Mouse (Mus musculus): Measurements from ENCODE around the gene Rbm44.

DNA sequence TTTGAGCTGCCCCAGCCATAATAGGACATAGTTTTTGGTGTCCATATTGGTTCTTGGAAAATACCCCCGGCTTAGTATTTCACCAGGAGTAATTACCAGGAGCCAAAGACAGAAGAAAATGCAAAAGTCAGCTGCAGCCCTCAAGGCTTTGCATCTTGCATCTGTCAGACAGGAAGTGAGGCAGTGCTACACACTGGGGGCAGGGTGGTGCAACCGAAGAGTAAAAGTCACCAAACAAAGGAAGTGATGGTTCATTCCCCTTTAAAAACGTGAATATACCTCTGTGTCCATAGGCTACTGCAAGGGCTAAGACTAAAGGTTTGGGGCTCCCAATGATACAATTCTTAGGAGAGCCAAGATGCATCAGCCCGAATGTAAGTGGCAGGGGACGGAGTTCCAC is 48.4 kb upstream of the Rbm44 start:
- TF ChIP-seq POLR2A (IDR thresholded peaks at IDR 0.05; ENCODE audit: insufficient read depth, low read depth, low read length) = no peak
- no peak for TF ChIP-seq CTCF (IDR thresholded peaks at IDR 0.05; ENCODE audit: insufficient read depth, low read depth, low read length)

Measured in olfactory bulb, adult 2 months (tissue).